Mouse (Mus musculus): ENCODE measurements around the gene Cfc1.

Cfc1 gene

DNA sequence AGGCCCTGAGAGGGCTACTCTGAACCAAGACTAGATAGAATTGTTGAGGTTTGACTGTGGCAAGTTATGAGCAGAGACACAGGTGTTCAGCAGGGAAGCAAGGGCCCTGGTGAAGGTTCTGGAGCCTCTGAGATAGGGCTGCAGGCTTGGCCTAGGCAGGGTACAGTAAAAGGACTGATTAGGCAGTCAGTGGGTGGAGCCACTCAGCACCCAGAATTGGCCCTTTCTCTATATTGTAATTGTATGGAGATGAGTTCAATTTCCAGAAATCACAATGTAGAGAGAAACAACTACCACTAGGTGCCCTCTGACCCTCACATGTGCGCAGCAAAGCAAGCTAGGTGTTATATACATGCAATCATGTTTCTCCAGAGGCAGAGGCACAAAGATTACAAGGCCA is 18.2 kb downstream of the Cfc1 start:
- no peak for DNase-seq (ENCODE audit: low spot score)

DNA sequence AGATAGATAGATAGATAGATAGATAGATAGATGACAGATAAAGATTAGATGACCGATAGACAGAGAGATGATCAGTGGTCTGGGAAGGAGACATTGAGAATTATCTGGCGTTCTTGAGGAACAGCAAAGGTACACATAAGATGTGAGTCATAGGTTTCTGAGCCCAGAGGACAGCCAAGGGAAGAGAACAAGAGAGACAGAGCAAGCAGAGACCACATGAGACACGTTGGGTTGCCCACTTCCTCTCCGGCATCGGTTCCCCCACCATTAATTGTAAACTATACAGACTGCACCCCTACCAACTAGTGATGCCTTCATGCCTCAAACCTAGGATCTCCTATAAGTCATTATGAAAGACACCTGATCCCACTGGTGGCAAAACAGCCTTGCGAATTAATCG is 18.8 kb downstream of the Cfc1 start:
- no peak for DNase-seq (ENCODE audit: low spot score)

DNA sequence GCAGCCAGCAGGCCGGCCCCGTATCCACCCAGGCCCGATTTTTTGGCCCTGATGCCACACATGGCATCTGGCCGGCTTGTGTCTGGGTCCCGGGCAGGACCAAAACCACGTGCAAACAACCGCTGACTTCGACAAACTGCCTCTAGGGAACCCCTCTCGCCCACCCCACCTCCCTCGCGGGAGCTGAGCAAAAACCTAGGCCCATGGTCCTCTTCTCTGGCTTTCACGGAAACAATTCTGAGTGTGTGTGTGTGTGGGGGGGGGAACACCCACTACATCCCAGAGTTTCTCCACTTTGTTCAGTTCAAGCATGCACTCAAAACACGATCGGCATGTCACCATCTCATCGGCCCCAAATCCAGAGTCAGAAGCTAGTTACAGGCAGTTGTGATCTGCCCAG is 25.4 kb downstream of the Cfc1 start, which contains the start of gene Prss40:
Prss40 (minus strand) TSS at position 101 of the 400 bp plus-strand sequence.
- no peak for DNase-seq (ENCODE audit: low spot score)

DNA sequence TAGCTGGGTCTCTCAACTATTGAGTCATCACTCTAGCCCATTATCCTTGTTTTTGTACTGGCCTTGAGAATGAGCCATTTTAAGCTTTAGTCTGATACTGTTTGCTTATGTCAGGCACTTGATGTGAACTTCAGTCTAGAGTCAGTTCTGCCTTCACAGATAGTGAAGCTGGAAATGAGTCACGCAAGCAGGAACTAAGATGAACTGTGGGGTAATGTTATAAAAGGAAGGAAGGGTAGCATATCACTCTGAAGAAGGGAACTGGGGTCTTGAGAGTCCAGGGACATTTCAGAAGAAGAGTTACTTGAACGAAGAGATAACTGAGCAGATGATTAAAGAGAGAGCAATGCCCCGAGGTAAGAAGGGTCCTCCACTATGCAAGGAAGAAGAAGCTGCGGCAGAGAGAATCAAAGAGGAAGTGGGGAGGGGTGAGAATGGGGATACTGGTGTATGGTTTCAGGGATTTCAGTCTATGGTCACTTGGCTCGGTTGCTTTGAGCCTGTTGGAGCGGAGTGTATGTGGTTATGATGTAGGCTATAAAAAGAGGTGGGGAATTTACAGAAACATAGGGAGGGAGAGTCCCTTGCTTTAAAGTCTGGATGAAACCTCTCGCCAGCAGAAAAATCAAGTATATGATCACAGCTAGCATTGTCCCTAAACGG is 29.1 kb downstream of the Cfc1 start:
- DNase-seq (ENCODE audit: low spot score), result no peak

DNA sequence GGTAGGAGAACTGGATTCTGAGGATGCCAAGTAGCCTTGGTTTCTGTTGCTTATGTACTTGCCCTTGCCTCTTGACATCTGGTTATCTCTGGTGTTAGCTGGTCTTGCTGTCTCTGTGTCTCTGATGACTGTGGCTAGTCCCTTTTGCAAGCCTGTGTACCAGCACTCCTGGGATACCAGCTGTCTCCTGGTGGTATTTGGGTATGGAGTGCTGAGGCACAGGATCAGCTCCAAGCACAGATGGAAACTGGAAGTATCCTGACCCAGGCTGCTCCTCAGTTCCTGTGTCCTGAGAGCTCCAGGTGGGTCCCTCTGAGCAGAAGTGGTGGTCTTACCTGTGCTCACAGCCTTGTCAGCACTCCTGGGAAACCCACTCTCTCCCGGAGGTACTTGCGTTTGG is 32.7 kb downstream of the Cfc1 start:
- DNase-seq (ENCODE audit: low spot score), result no peak

DNA sequence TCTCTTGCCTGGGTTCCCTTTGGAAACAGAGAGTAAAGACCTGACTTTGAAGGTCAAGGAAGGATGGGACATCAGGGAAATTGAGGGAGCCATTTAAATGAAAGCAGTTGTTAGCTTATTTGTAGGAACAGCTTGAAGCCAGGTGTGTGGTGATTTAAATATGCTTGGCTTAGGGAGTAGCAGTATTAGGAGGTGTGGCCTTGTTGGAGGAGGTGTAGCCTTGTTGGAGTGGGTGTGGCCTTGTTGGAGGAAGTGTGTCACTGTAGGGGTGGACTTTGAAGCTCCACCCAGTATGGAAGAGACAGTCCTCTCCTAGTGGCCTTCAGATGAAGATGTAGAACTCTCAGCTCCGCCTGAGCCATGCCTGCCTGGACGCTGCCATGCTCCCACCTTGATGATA is 34.4 kb downstream of the Cfc1 start:
- no peak for DNase-seq (ENCODE audit: low spot score)

DNA sequence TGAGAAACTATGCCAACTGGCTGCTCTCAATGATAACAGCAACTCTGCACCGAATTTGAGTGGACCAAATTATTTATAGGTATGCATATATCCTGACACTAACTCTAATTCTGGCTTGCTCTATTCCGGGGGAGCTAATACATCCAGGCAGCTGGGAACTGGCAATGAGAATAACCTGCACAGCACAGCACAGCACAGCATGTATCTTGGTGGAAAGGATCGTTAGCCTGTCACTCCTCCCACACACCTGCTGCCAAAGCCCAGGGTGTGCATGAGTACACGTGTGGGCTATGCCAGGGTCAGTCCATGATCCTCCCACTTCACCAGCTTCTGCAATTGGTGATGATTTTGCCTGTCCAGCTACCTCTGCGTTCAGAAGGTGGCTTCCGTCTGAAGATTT is 36.0 kb downstream of the Cfc1 start:
- DNase-seq (ENCODE audit: low spot score), result no peak

DNA sequence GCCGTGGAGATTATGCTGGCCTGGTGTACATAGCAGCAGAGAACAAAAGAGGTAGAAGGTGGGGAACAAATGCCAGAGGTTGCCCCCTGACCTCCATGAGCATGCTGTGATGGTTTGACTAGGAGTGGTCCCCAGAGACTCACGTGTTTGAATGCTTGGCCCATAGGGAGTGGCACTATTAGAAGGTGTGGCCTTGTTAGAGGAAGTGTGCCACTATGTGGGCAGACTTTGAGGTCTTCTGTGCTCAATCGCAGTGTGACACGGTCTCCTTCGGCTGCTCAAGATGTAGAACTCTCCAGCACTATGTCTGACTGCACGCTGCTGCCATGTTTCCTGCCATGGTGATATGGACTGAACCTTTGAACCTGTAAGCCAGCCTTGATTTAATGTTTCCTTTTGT is 37.8 kb downstream of the Cfc1 start:
- DNase-seq (ENCODE audit: low spot score), result no peak

DNA sequence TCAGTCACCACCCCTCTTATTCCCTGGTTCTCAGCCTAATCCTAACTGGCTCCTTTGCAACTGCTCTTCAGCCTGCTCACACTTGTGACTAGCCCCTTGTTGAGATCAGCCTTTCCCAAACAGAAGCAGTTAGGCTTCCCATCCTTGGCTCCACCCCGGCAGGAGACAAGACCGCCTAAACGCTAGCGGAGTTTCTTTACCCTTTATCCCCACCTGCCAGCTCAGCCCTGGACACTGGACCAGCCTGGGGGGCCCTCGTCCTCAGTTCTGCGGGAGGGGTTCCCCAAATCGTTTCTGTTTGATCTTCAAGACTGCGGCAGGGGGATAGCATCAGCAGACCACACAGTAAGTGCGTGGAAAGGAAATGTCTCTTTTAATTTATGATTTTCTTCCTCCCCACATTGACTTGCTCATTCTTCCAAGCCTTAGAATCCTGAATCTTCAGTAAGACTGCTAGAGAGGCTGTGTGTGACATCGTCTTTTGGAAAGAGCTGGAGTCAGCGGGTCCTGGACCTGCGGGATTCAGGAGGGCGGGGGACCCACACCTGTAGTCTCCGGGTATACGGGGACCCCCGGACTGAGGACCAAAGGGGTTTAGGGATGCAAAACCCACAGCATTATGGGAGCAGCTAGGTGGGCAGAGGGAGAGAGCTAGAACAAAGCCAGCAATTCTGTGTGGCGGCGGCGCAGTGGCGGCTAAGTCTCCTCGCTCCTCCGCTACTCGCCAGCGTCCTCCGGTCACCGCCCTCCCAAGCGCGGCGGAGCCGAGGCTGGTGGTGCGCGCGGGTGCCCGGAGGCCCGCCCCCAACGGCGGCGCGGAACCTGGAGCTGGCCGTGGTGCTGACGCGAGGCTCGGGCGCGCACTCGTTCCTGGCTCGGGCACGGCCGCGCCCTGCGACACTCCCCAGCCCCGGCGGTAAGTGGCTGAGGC is 43.7 kb downstream of the Cfc1 start, which contains the start of gene Amer3:
Amer3 (plus strand) TSS at position 807 of the 931 bp plus-strand sequence.
- DNase-seq (ENCODE audit: low spot score), result peak; percentile 70

DNA sequence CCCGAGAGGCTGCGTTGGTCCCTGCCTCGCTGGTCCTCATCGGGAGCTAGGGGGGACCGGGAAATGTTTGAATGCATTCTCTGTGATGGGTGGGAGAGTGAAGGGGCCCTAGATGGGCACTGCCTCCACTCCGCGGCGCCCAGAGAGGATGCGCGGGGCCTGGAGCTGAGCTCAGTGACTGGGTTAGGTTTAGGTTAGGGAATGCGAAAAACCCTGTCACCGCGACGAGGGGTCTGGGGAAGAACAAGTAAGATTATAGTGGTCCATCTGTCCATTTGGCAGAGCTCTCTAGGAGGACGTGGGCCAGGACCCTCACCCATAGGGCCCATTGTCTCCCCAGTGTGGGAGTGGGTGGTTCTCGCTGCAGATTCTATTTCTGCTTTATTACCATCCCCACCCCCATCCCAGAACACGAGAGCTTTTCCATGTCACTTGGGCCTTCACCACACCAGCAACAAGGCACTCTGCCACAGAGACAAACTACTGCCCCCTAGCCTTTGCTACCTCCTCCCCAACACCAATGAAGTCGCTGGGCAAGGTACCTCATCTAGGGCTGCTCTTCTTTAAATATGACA is 44.4 kb downstream of the Cfc1 start:
- DNase-seq (ENCODE audit: low spot score), result no peak

DNA sequence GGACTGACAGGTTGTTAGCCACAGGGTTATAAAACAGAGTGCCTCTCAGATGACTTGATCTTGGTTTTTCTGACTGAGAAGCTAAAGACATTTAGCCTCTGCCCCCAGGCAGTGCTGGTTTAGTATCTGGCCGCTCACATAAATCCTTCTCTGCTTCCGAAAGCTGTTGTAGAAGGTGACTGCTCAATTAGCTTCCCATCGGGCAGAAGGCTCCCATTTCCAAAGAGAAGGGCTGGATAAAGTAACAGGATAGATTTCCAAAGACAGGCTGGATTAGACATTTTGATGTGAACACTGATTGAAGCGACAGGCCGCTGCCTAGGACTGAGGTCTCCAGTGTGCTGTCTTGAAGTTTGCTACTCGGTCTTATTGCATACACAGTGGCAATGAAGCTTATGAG is 46.8 kb downstream of the Cfc1 start:
- DNase-seq (ENCODE audit: low spot score), result no peak

DNA sequence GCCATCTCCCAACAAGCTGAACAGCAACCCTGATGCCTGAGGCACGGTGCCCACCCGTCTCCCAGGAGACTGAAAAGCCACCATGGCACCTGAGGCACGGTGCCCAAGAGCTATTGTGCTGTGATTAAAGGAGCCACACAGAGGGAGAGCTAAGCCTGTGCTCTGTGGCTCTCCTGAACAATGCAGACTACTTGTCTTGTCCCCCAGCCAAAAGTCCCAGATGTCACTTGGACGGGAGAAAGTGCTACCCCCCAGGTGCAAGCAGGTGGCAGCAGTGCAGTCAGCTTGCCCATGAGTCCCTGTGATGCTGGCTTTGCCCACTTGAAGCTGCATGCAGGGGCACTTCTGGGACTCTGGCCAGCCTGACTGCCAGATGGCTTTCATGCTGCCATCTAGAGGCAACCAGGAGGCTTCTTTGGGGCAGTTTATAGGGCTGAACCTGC is 48.4 kb downstream of the Cfc1 start:
- DNase-seq (ENCODE audit: low spot score), result no peak

DNA sequence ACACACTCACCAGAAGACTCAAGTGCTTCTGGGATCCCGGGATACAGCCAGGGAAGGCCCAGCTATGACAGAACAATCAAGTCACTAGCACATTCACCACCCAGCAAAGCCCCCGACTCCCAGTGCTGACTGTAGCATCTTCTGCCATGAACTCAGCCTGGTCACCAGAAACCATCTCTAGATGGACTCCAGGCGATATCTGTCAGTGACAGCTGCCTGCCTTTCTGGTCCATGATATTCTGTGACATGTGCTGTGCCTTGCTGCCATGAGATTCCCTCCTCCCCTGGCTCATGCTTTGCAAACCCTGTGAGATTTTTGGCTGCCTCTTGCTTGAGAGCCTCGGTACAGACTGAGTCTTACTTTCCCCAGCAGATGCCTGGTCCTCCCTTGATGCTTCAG is 49.3 kb downstream of the Cfc1 start:
- DNase-seq (ENCODE audit: low spot score), result no peak

DNA sequence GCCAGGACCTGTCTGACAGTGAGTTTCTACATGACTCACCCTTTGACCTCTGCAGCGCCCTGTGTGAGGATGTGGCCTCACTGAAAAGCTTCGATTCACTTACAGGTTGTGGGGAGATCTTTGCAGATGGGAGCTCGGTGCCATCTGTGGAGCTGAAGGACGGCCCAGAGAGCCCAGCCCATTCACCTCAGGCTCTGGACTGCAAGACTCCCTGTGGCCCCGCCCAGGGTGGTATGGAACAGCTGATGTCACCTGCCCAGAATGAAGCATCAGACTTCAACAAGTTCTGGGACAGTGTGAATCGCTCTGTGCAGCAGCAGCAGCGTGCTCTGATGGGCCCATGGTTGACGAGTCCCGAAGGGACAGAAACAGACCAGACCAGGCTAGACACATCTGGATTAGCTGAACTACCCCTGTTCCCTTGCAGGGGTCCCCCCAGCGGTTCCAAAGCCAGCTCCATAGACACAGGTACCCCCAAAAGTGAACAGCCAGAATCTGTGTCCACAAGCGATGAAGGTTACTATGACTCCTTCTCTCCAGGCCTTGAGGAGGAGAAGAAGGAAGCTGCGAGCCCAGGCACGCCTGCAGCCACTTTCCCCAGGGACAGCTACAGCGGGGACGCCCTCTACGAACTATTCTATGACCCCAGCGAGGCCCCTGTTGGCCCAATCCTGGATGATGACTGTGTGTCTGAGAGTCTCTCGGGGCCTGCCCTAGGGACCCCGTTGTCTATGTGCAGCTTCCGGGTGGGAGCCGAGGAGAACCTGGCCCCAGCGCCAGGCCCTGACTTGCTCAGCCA is 52.0 kb downstream of the Cfc1 start:
- no peak for DNase-seq (ENCODE audit: low spot score)

All from urinary bladder, postnatal 14 days (tissue).